Mouse (Mus musculus): ENCODE results near the gene Olfr164. TPM values are rescaled to one million over a fixed set of nuclear protein-coding genes. Genes with fewer than 3 reads are reported as not detected.

Gene Olfr164
- not detected for polyA plus RNA-seq (2015; fragmentation: Illumina TruSeq; extraction: RNeasy Lipid Tissue Mini Kit (QIAGEN cat#74804); ENCODE audit: insufficient read depth, low replicate concordance)

DNA sequence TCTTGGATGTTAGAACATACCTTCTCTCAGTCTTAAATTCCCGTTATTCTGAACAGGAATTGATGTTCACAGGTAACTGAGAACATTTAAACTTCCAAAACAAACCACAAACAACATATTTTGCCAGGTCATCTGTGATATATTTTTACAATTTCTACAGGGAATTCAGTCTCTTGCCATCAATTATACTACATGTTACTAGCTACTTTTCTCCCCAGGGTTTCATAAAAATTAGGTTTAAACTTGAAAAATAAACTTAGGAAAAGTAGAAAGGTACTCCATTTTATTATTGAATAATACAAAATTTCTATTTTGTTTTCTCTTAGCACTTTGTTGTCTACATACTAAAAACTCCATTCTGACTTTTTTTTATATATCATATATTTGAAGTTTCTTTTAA, at the start of gene Olfr164:
Gene Olfr164, minus strand, starts transcription at position 101 of the 400 bp plus-strand sequence.

Other genes with a start within 250 kb of the Olfr164 start
- gene Olfr165, start 109.1 kb upstream of the Olfr164 start, polyA plus RNA-seq (2015; fragmentation: Illumina TruSeq; extraction: RNeasy Lipid Tissue Mini Kit (QIAGEN cat#74804); ENCODE audit: insufficient read depth, low replicate concordance) = not detected
- 0.32 TPM for gene Olfr166, start 169.6 kb upstream of the Olfr164 start, polyA plus RNA-seq (2015; fragmentation: Illumina TruSeq; extraction: RNeasy Lipid Tissue Mini Kit (QIAGEN cat#74804); ENCODE audit: insufficient read depth, low replicate concordance)
- gene Olfr167, start 208.2 kb upstream of the Olfr164 start, polyA plus RNA-seq (2015; fragmentation: Illumina TruSeq; extraction: RNeasy Lipid Tissue Mini Kit (QIAGEN cat#74804); ENCODE audit: insufficient read depth, low replicate concordance) = not detected
- gene Olfr168, start 221.5 kb upstream of the Olfr164 start, polyA plus RNA-seq (2015; fragmentation: Illumina TruSeq; extraction: RNeasy Lipid Tissue Mini Kit (QIAGEN cat#74804); ENCODE audit: insufficient read depth, low replicate concordance) = not detected

All from spleen, adult 10 weeks (tissue).